Mouse (Mus musculus): ENCODE data around the gene Casp14.
"Not testable (repeated sequence)": the region's sequence is repeated elsewhere in the genome, so short reads cannot be mapped to it uniquely, and the experiment has no call there.

The Casp14 gene

GRCm38 (mm10) chr10:78718056-78718455 is at the start of gene Casp14:
Gene Casp14 (minus strand): TSS chr10:78718294.
- no peak for DNase-seq

GRCm38 (mm10) chr10:78765570-78765969 is 47.5 kb upstream of the Casp14 start:
- DNase-seq, result no peak

- peak; percentile 52 to 86 for DNase-seq
These were observed 37.9 kb upstream of the Casp14 start for GRCm38 (mm10) chr10:78756021-78756420.

- peak in 1 of 2 experiments; percentile 22 for DNase-seq
These were observed 34.5 kb upstream of the Casp14 start, which contains the start of gene Ccdc105 for GRCm38 (mm10) chr10:78752452-78753191. Gene Ccdc105 (minus strand): TSS chr10:78753065.

- DNase-seq, result no peak
These were observed 30.9 kb upstream of the Casp14 start for GRCm38 (mm10) chr10:78748946-78749345.

GRCm38 (mm10) chr10:78748161-78748560 is 30.1 kb upstream of the Casp14 start:
- no peak for DNase-seq

- DNase-seq, result peak in 1 of 2 experiments; percentile 2
These were observed 29.1 kb upstream of the Casp14 start for GRCm38 (mm10) chr10:78747035-78747721.

- peak; percentile 17 to 44 for DNase-seq
These were observed 27.5 kb upstream of the Casp14 start for GRCm38 (mm10) chr10:78745453-78746232.

- no peak for DNase-seq
These were observed 25.6 kb upstream of the Casp14 start for GRCm38 (mm10) chr10:78743721-78744120.

- DNase-seq, result no peak
These were observed 21.7 kb upstream of the Casp14 start for GRCm38 (mm10) chr10:78739821-78740220.

GRCm38 (mm10) chr10:78727876-78728275 is 9.8 kb upstream of the Casp14 start:
- no peak for DNase-seq

GRCm38 (mm10) chr10:78727035-78727434 is 8.9 kb upstream of the Casp14 start:
- no peak for DNase-seq

- no peak for DNase-seq
These were observed 5.3 kb upstream of the Casp14 start for GRCm38 (mm10) chr10:78723416-78723815.

- DNase-seq, result no peak
These were observed 4.6 kb upstream of the Casp14 start for GRCm38 (mm10) chr10:78722654-78723053.

GRCm38 (mm10) chr10:78722036-78722435 is 3.9 kb upstream of the Casp14 start:
- DNase-seq, result no peak

- DNase-seq, result no peak
These were observed 1.9 kb downstream of the Casp14 start for GRCm38 (mm10) chr10:78716231-78716630.

GRCm38 (mm10) chr10:78715156-78715555 is 2.9 kb downstream of the Casp14 start:
- DNase-seq, result no peak

- DNase-seq, result peak in 1 of 2 experiments; percentile 40
These were observed 4.0 kb downstream of the Casp14 start for GRCm38 (mm10) chr10:78714129-78714528.

GRCm38 (mm10) chr10:78710706-78711105 is 7.4 kb downstream of the Casp14 start:
- DNase-seq, result peak in 1 of 2 experiments; percentile 22

- DNase-seq, result no peak
These were observed 17.2 kb downstream of the Casp14 start for GRCm38 (mm10) chr10:78700881-78701280.

GRCm38 (mm10) chr10:78689973-78690372 is 28.1 kb downstream of the Casp14 start:
- DNase-seq, result no peak

- no peak for DNase-seq
These were observed 31.0 kb downstream of the Casp14 start for GRCm38 (mm10) chr10:78686995-78687577.

- not testable (repeated sequence) for DNase-seq
These were observed 48.0 kb downstream of the Casp14 start for GRCm38 (mm10) chr10:78670121-78670520.

Measured in kidney, postnatal 36 days (tissue).